Mouse (Mus musculus) ES-E14 (cell line): ENCODE results near the gene Nav3. TPM values are rescaled to one million over a fixed set of nuclear protein-coding genes. Genes with fewer than 3 reads are reported as not detected.

ENCODE experiments used
- DNase-seq: peaks from one replicate; pipeline ENCODE4 v3.0.0-alpha.2; 2013; ENCODE audit warnings: low read depth, low spot score
- H3K27ac ChIP-seq: 2 replicates; pipeline ENCODE4 v1.5.1; 2012; ENCODE audit warnings: low read depth, mild to moderate bottlenecking, low read length, moderate library complexity, mixed read lengths; ENCODE audit not compliant: poor library complexity, insufficient read depth, severe bottlenecking
- H3K36me3 ChIP-seq: 2 replicates; pipeline ENCODE4 v1.6.1; 2012; ENCODE audit warnings: mild to moderate bottlenecking, low read length, moderate library complexity, mixed read lengths; ENCODE audit not compliant: control insufficient read depth, poor library complexity, insufficient read depth, severe bottlenecking
- H3K4me1 ChIP-seq, 2 experiments: fragments of 150-350 bp in 1 of 2; sonication (generic) in 1 of 2; 2 replicates each; pipeline ENCODE4 v1.6.1; 2012; ENCODE audit warnings: low read length in 2 of 2, mild to moderate bottlenecking in 1 of 2, mixed read lengths in 1 of 2; ENCODE audit not compliant: control insufficient read depth in 2 of 2, insufficient read depth in 2 of 2, poor library complexity in 1 of 2
- H3K4me3 ChIP-seq, 2 experiments: fragments of 150-350 bp in 1 of 2; sonication (generic) in 1 of 2; 2 replicates each; pipeline ENCODE4 v1.5.1; 2012; ENCODE audit warnings: low read length in 2 of 2, low read depth in 1 of 2, mild to moderate bottlenecking in 1 of 2, mixed read lengths in 1 of 2; ENCODE audit not compliant: insufficient read depth in 1 of 2, poor library complexity in 1 of 2, severe bottlenecking in 1 of 2
- H3K9ac ChIP-seq: 2 replicates; pipeline ENCODE4 v1.6.1; 2012; ENCODE audit warnings: low read depth, mild to moderate bottlenecking, low read length, mixed read lengths; ENCODE audit not compliant: poor library complexity, insufficient read depth, severe bottlenecking
- H3K9me3 ChIP-seq: fragments of 150-350 bp; sonication (generic); 2 replicates; pipeline ENCODE4 v1.6.1; 2012; ENCODE audit warnings: low read depth, mild to moderate bottlenecking, low read length; ENCODE audit not compliant: control insufficient read depth, insufficient read depth
- CHD2 ChIP-seq: IDR thresholded peaks from 2 replicates; pipeline ENCODE4 v1.6.1; 2014; ENCODE audit warnings: mild to moderate bottlenecking, low read depth, low read length, inconsistent platforms
- HCFC1 ChIP-seq: IDR thresholded peaks from 2 replicates; pipeline ENCODE4 v1.6.1; 2012; ENCODE audit warnings: low read length, inconsistent platforms, borderline replicate concordance; ENCODE audit not compliant: insufficient read depth
- MAFK ChIP-seq: IDR thresholded peaks from 2 replicates; pipeline ENCODE4 v1.6.1; 2014; ENCODE audit warnings: mild to moderate bottlenecking, low read depth, low read length, inconsistent platforms; ENCODE audit not compliant: insufficient read depth
- ZC3H11A ChIP-seq: IDR thresholded peaks from 2 replicates; pipeline ENCODE4 v1.6.1; 2012; ENCODE audit warnings: low read depth, mild to moderate bottlenecking, inconsistent platforms, low read length, borderline replicate concordance
- ZNF384 ChIP-seq: IDR thresholded peaks from 2 replicates; pipeline ENCODE4 v1.6.1; 2012; ENCODE audit warnings: low read depth, low read length, inconsistent platforms
- in situ Hi-C, 2 experiments: fragments of 600-800 bp; cut with MboI; formaldehyde crosslinking; loops; one replicate each; pipeline ENCODE4 v1.15.1; 2025; ENCODE audit warnings: low sequenced_read_pairs in 2 of 2, inconsistent platforms in 1 of 2; ENCODE audit not compliant: unreplicated experiment in 2 of 2
- total RNA-seq: library from RNA; depleted of rRNA; stranded (reverse); fragments of 300-350 nt; gene quantifications from 2 replicates; pipeline ENCODE4 v1.2.3, GENCODE M21; 2012

The Nav3 gene
- total RNA-seq, 1 experiment, result 1.4 TPM

DNA sequence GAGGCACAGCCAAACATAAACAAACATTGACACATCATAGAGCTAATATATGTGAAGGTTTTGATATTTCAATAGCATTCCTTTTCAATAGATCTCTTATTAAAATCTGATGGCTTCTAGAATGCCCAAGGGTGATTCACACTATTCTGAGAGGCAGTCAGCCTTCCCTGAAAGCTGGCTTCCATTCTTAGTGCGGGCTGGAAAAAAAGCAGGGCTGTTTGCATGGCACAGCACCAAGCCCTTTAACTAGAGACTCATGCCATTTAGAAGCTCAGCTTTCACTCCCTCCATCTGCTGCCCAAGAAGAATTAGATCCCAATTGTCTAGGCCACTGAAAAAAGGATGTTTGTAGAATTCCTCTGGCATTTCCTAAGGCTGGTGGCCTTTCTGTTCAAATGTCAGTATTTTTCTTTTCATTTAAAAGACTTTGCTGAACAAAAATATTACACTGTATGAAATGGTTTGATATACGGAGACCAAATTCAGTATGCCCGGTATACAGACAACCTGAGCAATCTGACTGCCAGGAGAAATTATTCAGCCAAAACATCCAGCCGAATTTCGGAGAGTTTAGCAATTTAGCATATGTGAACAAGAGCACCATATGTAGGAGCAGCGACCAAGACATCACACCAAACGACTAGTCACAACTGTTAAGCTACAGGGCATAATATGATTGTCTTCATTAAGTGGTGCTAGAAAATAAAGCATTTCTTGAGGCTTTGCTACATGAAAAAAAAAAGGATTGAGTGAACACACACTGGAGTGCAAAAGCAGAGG lies 263.8 kb downstream of the Nav3 start:
- in situ Hi-C loops, result no loop called here
- no peak for DNase-seq
- Histone ChIP-seq H3K4me3 (no peak overlapping the region), H3K4me1 (no peaks in the 10 kb centered on the region), H3K27ac (no peak overlapping the region), H3K9ac (no peak overlapping the region), H3K36me3 (no peaks in the 10 kb centered on the region), H3K9me3 (no peaks in the 10 kb centered on the region)
- TF ChIP-seq MAFK, result no peak
- no peak for TF ChIP-seq ZNF384
- TF ChIP-seq ZC3H11A, result no peak
- no peak for TF ChIP-seq CHD2
- no peak for TF ChIP-seq HCFC1

DNA sequence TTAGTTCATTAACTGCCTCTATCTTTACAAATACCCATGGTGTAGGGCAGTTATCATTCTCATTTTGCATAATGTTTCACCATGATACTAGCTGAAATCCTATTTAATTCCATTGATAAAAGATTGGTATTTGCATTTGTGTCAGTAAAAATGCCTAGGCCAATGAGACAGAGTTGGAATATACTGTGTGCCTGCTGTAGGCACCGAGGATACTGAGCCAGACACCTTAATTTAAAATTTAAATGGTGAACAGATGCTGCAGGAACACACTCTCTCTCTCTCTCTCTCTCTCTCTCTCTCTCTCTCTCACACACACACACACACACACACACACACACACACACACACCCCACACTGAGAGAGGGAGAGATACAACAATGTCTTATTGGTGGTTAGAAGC lies 269.8 kb downstream of the Nav3 start:
- TF ChIP-seq MAFK (no peak), ZC3H11A (no peak), ZNF384 (no peak), CHD2 (no peak), HCFC1 (no peak)
- Histone ChIP-seq H3K27ac (no peak overlapping the region), H3K9ac (no peak overlapping the region), H3K4me1 (no peaks in the 10 kb centered on the region), H3K9me3 (no peaks in the 10 kb centered on the region), H3K36me3 (no peaks in the 10 kb centered on the region), H3K4me3 (no peak overlapping the region)
- DNase-seq, result no peak
- in situ Hi-C loops, result no loop called here

DNA sequence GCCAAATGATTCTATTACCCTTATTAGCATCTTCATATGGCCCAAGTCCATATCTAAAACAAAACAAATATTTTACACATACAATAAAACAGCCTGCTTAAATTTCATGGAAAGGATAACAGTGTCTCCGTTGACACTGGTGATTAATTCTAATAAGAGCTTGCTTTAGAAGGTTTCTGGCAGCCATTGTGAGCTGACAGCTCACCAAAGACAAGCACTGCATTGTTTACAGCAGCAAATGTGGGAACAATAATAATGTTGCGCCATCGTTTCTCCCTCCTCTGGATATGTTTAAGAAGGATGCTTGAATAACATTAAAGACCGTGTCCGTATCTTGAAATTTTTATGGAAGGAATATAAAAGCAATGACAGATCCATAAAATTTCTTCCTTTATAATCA lies 280.1 kb downstream of the Nav3 start:
- Histone ChIP-seq H3K9me3 (no peaks in the 10 kb centered on the region), H3K27ac (no peak overlapping the region), H3K4me1 (no peaks in the 10 kb centered on the region), H3K36me3 (no peaks in the 10 kb centered on the region; the same call in 1 of the 2 replicates), H3K9ac (no peak overlapping the region), H3K4me3 (no peak overlapping the region)
- no peak for TF ChIP-seq MAFK
- TF ChIP-seq ZNF384, result no peak
- no peak for TF ChIP-seq HCFC1
- no peak for TF ChIP-seq CHD2
- TF ChIP-seq ZC3H11A, result no peak
- no peak for DNase-seq
- in situ Hi-C loops, result no loop called here

DNA sequence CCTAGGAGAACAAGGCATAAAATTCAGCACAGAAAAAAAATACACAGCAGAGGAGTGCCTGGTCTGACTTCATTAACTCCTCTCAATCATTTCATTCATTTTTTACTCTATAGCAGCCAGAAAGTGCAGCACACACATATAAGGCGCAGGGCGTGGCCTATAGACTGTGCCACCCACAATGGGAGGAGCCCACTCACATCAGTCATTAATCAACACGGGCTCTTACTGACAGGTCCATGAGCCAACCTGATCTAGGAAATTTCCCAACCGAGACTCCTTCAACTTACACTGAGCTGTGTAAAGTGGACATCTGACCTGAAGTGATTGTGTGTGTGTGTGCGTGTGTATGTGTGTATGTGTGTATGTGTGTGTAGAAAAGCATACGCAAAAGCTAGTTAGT lies 286.6 kb downstream of the Nav3 start:
- Histone ChIP-seq H3K36me3 (no peaks in the 10 kb centered on the region; the same call in 1 of the 2 replicates), H3K4me3 (no peak overlapping the region), H3K27ac (no peak overlapping the region), H3K9ac (no peak overlapping the region), H3K9me3 (no peaks in the 10 kb centered on the region), H3K4me1 (no peaks in the 10 kb centered on the region)
- no peak for DNase-seq
- TF ChIP-seq ZC3H11A, result no peak
- no peak for TF ChIP-seq ZNF384
- TF ChIP-seq MAFK, result no peak
- in situ Hi-C loops, result no loop called here

DNA sequence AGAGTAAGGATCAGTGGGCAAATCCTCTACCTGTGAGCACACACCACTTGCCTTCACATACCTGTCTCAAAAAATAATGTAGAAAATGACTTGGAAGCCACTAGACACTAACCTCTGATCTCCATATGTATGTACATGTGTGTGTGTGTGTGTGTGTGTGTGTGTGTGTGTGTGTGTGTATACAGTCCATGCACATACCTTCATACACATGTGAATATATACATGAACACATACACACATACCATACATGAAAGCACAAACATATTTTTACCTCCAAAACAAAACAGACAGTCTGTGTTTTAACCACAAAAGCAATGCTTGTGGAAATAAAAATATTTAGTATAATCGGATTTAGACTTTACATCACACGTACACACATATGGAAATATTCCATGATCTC lies 287.1 kb downstream of the Nav3 start:
- no peak overlapping the region for H3K4me3 ChIP-seq
- no peaks in the 10 kb centered on the region for H3K4me1 ChIP-seq
- no peaks in the 10 kb centered on the region for H3K9me3 ChIP-seq
- H3K9ac ChIP-seq, result no peak overlapping the region
- in situ Hi-C loops, result no loop called here
- H3K36me3 ChIP-seq, result no peaks in the 10 kb centered on the region; the same call in 1 of the 2 replicates
- H3K27ac ChIP-seq, result no peak overlapping the region
- no peak for TF ChIP-seq CHD2
- TF ChIP-seq ZNF384, result no peak
- no peak for TF ChIP-seq HCFC1
- TF ChIP-seq MAFK, result no peak
- TF ChIP-seq ZC3H11A, result no peak
- no peak for DNase-seq
